Mouse (Mus musculus) G1E (cell line): ENCODE measurements around the gene Capn7. TPM values are rescaled to one million over a fixed set of nuclear protein-coding genes. Genes with fewer than 3 reads are reported as not detected.

Source experiments
- ATAC-seq: 2 replicates; pipeline ENCODE4 v1.8.0; 2016; ENCODE audit warnings: mild to moderate bottlenecking; ENCODE audit not compliant: insufficient number of reproducible peaks, poor library complexity, low FRiP score, severe bottlenecking; ENCODE audit errors: extremely low read depth
- DNase-seq: peaks from one replicate; pipeline ENCODE4 v3.0.0; 2012; ENCODE audit warnings: low spot score
- H3K27me3 ChIP-seq: 2 replicates; pipeline ENCODE4 v1.6.1; 2012; ENCODE audit warnings: mild to moderate bottlenecking, low read length, inconsistent platforms; ENCODE audit not compliant: insufficient read depth
- H3K36me3 ChIP-seq: replicated peaks from 2 replicates; pipeline ENCODE3; 2012; ENCODE audit warnings: mild to moderate bottlenecking, inconsistent platforms
- H3K4me1 ChIP-seq: 2 replicates; pipeline ENCODE4 v1.6.1; 2012; ENCODE audit warnings: low read depth, low read length, inconsistent platforms, mixed read lengths; ENCODE audit not compliant: insufficient read depth
- H3K4me3 ChIP-seq: 2 replicates; pipeline ENCODE4 v1.5.1; 2012; ENCODE audit warnings: low read depth, mild to moderate bottlenecking, inconsistent platforms, low read length, moderate library complexity, mixed read lengths
- H3K9me3 ChIP-seq: replicated peaks from 2 replicates; pipeline ENCODE4 v1.6.1; 2012; ENCODE audit warnings: inconsistent platforms
- CTCF ChIP-seq: IDR thresholded peaks from 2 replicates; pipeline ENCODE4 v1.5.1; 2012; ENCODE audit warnings: low read depth, low read length, inconsistent platforms, mixed read lengths
- GATA1 ChIP-seq: IDR thresholded peaks from 2 replicates; pipeline ENCODE4 v1.6.1; 2012; ENCODE audit warnings: borderline replicate concordance, low read length, inconsistent platforms, mixed read lengths
- GATA2 ChIP-seq: IDR thresholded peaks from 2 replicates; pipeline ENCODE4 v1.6.1; 2012; ENCODE audit warnings: low read depth, low read length, inconsistent platforms, borderline replicate concordance
- POLR2AphosphoS5 ChIP-seq: IDR thresholded peaks from 2 replicates; pipeline ENCODE4 v1.6.1; 2012; ENCODE audit warnings: low read depth, low read length, inconsistent platforms; ENCODE audit not compliant: insufficient replicate concordance
- TAL1 ChIP-seq: conservative IDR thresholded peaks from 2 replicates; pipeline ENCODE4 v1.6.1; 2012; ENCODE audit warnings: low read depth, low read length, inconsistent platforms, mixed read lengths
- polyA plus RNA-seq: library from polyadenylated mRNA; stranded (reverse); fragments of >175 nt; gene quantifications from 2 replicates; pipeline ENCODE4 v1.2.3, GENCODE M21; 2012
- total RNA-seq, 2 experiments: library from RNA; stranded (forward) in 1 of 2; stranded (reverse) in 1 of 2; fragments of 200-1000 nt in 1 of 2; fragments of >200 nt in 1 of 2; fragmentation: Nextera tagmentation in 1 of 2; gene quantifications; 2 replicates each; pipeline ENCODE4 v1.2.3; 2014 to 2017

Gene Capn7
- total and polyA plus RNA-seq, 3 experiments, result 6.6 to 66.6 (median 46.9) TPM

GRCm38 (mm10) chr14:31397791-31398595 is 61.6 kb downstream of the Capn7 start:
- H3K9me3 ChIP-seq, result 0 out of 2 replicates have a peak, but pooled peaks cover 5% of the 10 kb centered on the region
- no peak for DNase-seq
- TF ChIP-seq POLR2AphosphoS5, result no peak
- no peak for TF ChIP-seq GATA2
- TF ChIP-seq CTCF, result no peak
- no peak for TF ChIP-seq GATA1
- no peak for TF ChIP-seq TAL1
- ATAC-seq, result no peak
- peaks cover 31% of the 10 kb centered on the region for H3K4me1 ChIP-seq
- no peaks in the 10 kb centered on the region for H3K36me3 ChIP-seq
- peaks cover 22% of the 10 kb centered on the region for H3K27me3 ChIP-seq
- H3K4me3 ChIP-seq, result no peak overlapping the region

- ATAC-seq, result no peak
- TF ChIP-seq GATA1 (no peak), POLR2AphosphoS5 (no peak), GATA2 (no peak)
- no peak overlapping the region for H3K4me3 ChIP-seq
- 0 out of 2 replicates have a peak, but pooled peaks cover 5% of the 10 kb centered on the region for H3K9me3 ChIP-seq
- peaks cover 39% of the 10 kb centered on the region for H3K4me1 ChIP-seq
- peaks cover 16% of the 10 kb centered on the region for H3K27me3 ChIP-seq
- no peaks in the 10 kb centered on the region for H3K36me3 ChIP-seq
- DNase-seq, result no peak
These were observed 62.4 kb downstream of the Capn7 start for GRCm38 (mm10) chr14:31398819-31399218.

- no peak for ATAC-seq
These were observed 62.8 kb downstream of the Capn7 start for GRCm38 (mm10) chr14:31399271-31399670.

GRCm38 (mm10) chr14:31400246-31400645 is 63.8 kb downstream of the Capn7 start:
- Histone ChIP-seq H3K36me3 (no peaks in the 10 kb centered on the region), H3K4me1 (peaks cover 53% of the 10 kb centered on the region), H3K27me3 (peaks cover 11% of the 10 kb centered on the region)

More at GRCm38 (mm10) chr14:31399271-31399670, 62.8 kb downstream of the Capn7 start:
- H3K4me1 ChIP-seq, result peaks cover 43% of the 10 kb centered on the region
- peaks cover 12% of the 10 kb centered on the region for H3K27me3 ChIP-seq
- H3K36me3 ChIP-seq, result no peaks in the 10 kb centered on the region
- H3K4me3 ChIP-seq, result no peak overlapping the region
- H3K9me3 ChIP-seq, result 0 out of 2 replicates have a peak, but pooled peaks cover 5% of the 10 kb centered on the region
- DNase-seq, result no peak
- no peak for TF ChIP-seq TAL1
- TF ChIP-seq CTCF, result no peak
- TF ChIP-seq POLR2AphosphoS5, result no peak

GRCm38 (mm10) chr14:31400896-31401295 is 64.5 kb downstream of the Capn7 start:
- ATAC-seq, result no peak
- no peak overlapping the region for H3K4me3 ChIP-seq
- H3K9me3 ChIP-seq, result no peaks in the 10 kb centered on the region
- H3K36me3 ChIP-seq, result no peaks in the 10 kb centered on the region
- DNase-seq, result no peak
- TF ChIP-seq TAL1 (no peak), GATA2 (no peak), GATA1 (no peak), POLR2AphosphoS5 (no peak), CTCF (no peak)
- H3K4me1 ChIP-seq, result peaks cover 58% of the 10 kb centered on the region
- peaks cover 11% of the 10 kb centered on the region for H3K27me3 ChIP-seq

More at GRCm38 (mm10) chr14:31400246-31400645, 63.8 kb downstream of the Capn7 start:
- ATAC-seq (no peak), DNase-seq (no peak)
- H3K4me3 ChIP-seq, result no peak overlapping the region
- TF ChIP-seq GATA2, result no peak
- no peak for TF ChIP-seq CTCF
- TF ChIP-seq POLR2AphosphoS5, result no peak
- TF ChIP-seq TAL1, result no peak
- no peak for TF ChIP-seq GATA1
- H3K9me3 ChIP-seq, result 0 out of 2 replicates have a peak, but pooled peaks cover 2% of the 10 kb centered on the region

GRCm38 (mm10) chr14:31401918-31402427 is 65.5 kb downstream of the Capn7 start:
- no peaks in the 10 kb centered on the region for H3K9me3 ChIP-seq
- no peak for TF ChIP-seq TAL1
- TF ChIP-seq POLR2AphosphoS5, result no peak
- no peak for TF ChIP-seq CTCF
- TF ChIP-seq GATA2, result no peak
- no peak for TF ChIP-seq GATA1
- no peaks in the 10 kb centered on the region for H3K36me3 ChIP-seq
- H3K4me1 ChIP-seq, result peaks cover 64% of the 10 kb centered on the region
- ATAC-seq (no peak), DNase-seq (no peak)
- no peak overlapping the region for H3K4me3 ChIP-seq
- peaks cover 18% of the 10 kb centered on the region for H3K27me3 ChIP-seq
